Mouse (Mus musculus): ENCODE results near the gene Ccnd3. TPM values are rescaled to one million over a fixed set of nuclear protein-coding genes. Genes with fewer than 3 reads are reported as not detected.
A peak's percentile ranks its signal among the peaks of the same experiment; 100 is the strongest.

The Ccnd3 gene
- polyA plus RNA-seq, 1 experiment from 2014 or later, result 180 TPM

- peak overlapping the region; percentile 50 for H3K27ac ChIP-seq (ENCODE audit: low read depth, low read length)
- no peak for TF ChIP-seq CTCF (IDR thresholded peaks at IDR 0.05; ENCODE audit: low read depth)
- 0 out of 2 replicates have a peak overlapping the region, but pooled peaks have one; percentile 9 for H3K4me2 ChIP-seq (replicated peaks; ENCODE audit: low read depth)
- H3K27me3 ChIP-seq (replicated peaks; ENCODE audit: control insufficient read depth, insufficient read depth, low read length), result no peaks in the 10 kb centered on the region
- H3K4me1 ChIP-seq (replicated peaks; ENCODE audit: control insufficient read depth, insufficient read depth, low read length), result peaks cover 14% of the 10 kb centered on the region
- WGBS, result 27% methylated on average over 9 of the region's 9 CpGs
- ATAC-seq, result peak; percentile 11
- peaks cover 8% of the 10 kb centered on the region; the same call in 1 of the 2 replicates for H3K36me3 ChIP-seq (ENCODE audit: control insufficient read depth, insufficient read depth)
- no peak overlapping the region for H3K4me3 ChIP-seq (ENCODE audit: low read depth, low read length)
- H3K9me3 ChIP-seq (ENCODE audit: control insufficient read depth), result no peaks in the 10 kb centered on the region
- no peak overlapping the region for H3K9ac ChIP-seq (ENCODE audit: low read depth, low read length)
These were observed 42.0 kb upstream of the Ccnd3 start for GRCm38 (mm10) chr17:47462728-47463388.

GRCm38 (mm10) chr17:47464248-47464965 is 40.4 kb upstream of the Ccnd3 start:
- no peak overlapping the region for H3K4me3 ChIP-seq (ENCODE audit: low read depth, low read length)
- peaks cover 14% of the 10 kb centered on the region for H3K4me1 ChIP-seq (replicated peaks; ENCODE audit: control insufficient read depth, insufficient read depth, low read length)
- no peak overlapping the region for H3K9ac ChIP-seq (ENCODE audit: low read depth, low read length)
- WGBS, result 27% methylated on average over 12 of the region's 12 CpGs
- peak overlapping the region; percentile 40; the same call in 1 of the 2 replicates for H3K4me2 ChIP-seq (replicated peaks; ENCODE audit: low read depth)
- H3K9me3 ChIP-seq (ENCODE audit: control insufficient read depth), result no peaks in the 10 kb centered on the region
- H3K36me3 ChIP-seq (ENCODE audit: control insufficient read depth, insufficient read depth), result peaks cover 23% of the 10 kb centered on the region; the same call in 1 of the 2 replicates
- H3K27ac ChIP-seq (ENCODE audit: low read depth, low read length), result peak overlapping the region; percentile 62
- TF ChIP-seq CTCF (IDR thresholded peaks at IDR 0.05; ENCODE audit: low read depth), result no peak
- ATAC-seq, result peak; percentile 43
- H3K27me3 ChIP-seq (replicated peaks; ENCODE audit: control insufficient read depth, insufficient read depth, low read length), result no peaks in the 10 kb centered on the region

- 69% methylated on average over 11 of the region's 11 CpGs for whole genome bisulfite sequencing
- Histone ChIP-seq H3K4me1 (replicated peaks; ENCODE audit: control insufficient read depth, insufficient read depth, low read length) (peaks cover 14% of the 10 kb centered on the region), H3K27me3 (replicated peaks; ENCODE audit: control insufficient read depth, insufficient read depth, low read length) (no peaks in the 10 kb centered on the region), H3K9ac (ENCODE audit: low read depth, low read length) (no peak overlapping the region), H3K4me3 (ENCODE audit: low read depth, low read length) (no peak overlapping the region), H3K9me3 (ENCODE audit: control insufficient read depth) (no peaks in the 10 kb centered on the region), H3K36me3 (ENCODE audit: control insufficient read depth, insufficient read depth) (peaks cover 29% of the 10 kb centered on the region; the same call in 1 of the 2 replicates), H3K4me2 (replicated peaks; ENCODE audit: low read depth) (no peak overlapping the region), H3K27ac (ENCODE audit: low read depth, low read length) (no peak overlapping the region)
- no peak for ATAC-seq
- no peak for TF ChIP-seq CTCF (IDR thresholded peaks at IDR 0.05; ENCODE audit: low read depth)
These were observed 39.8 kb upstream of the Ccnd3 start for GRCm38 (mm10) chr17:47465016-47465415.

- ATAC-seq, result no peak
- H3K4me3 ChIP-seq (ENCODE audit: low read depth, low read length), result no peak overlapping the region
- 46% methylated on average over 8 of the region's 9 CpGs for WGBS
- TF ChIP-seq CTCF (IDR thresholded peaks at IDR 0.05; ENCODE audit: low read depth), result no peak
- H3K9me3 ChIP-seq (ENCODE audit: control insufficient read depth), result no peaks in the 10 kb centered on the region
- H3K27me3 ChIP-seq (replicated peaks; ENCODE audit: control insufficient read depth, insufficient read depth, low read length), result no peaks in the 10 kb centered on the region
- peaks cover 34% of the 10 kb centered on the region; the same call in 1 of the 2 replicates for H3K36me3 ChIP-seq (ENCODE audit: control insufficient read depth, insufficient read depth)
- H3K4me2 ChIP-seq (replicated peaks; ENCODE audit: low read depth), result no peak overlapping the region
- peaks cover 11% of the 10 kb centered on the region for H3K4me1 ChIP-seq (replicated peaks; ENCODE audit: control insufficient read depth, insufficient read depth, low read length)
- H3K27ac ChIP-seq (ENCODE audit: low read depth, low read length), result no peak overlapping the region
- no peak overlapping the region for H3K9ac ChIP-seq (ENCODE audit: low read depth, low read length)
These were observed 38.6 kb upstream of the Ccnd3 start for GRCm38 (mm10) chr17:47466284-47466683.

GRCm38 (mm10) chr17:47467659-47468058 is 37.2 kb upstream of the Ccnd3 start:
- H3K36me3 ChIP-seq (ENCODE audit: control insufficient read depth, insufficient read depth), result peaks cover 34% of the 10 kb centered on the region; the same call in 1 of the 2 replicates
- no peak for ATAC-seq
- no peak overlapping the region for H3K27ac ChIP-seq (ENCODE audit: low read depth, low read length)
- peaks cover 5% of the 10 kb centered on the region; the same call in 1 of the 2 replicates for H3K4me1 ChIP-seq (replicated peaks; ENCODE audit: control insufficient read depth, insufficient read depth, low read length)
- no peaks in the 10 kb centered on the region for H3K9me3 ChIP-seq (ENCODE audit: control insufficient read depth)
- TF ChIP-seq CTCF (IDR thresholded peaks at IDR 0.05; ENCODE audit: low read depth), result no peak
- no peaks in the 10 kb centered on the region for H3K27me3 ChIP-seq (replicated peaks; ENCODE audit: control insufficient read depth, insufficient read depth, low read length)
- no peak overlapping the region for H3K4me3 ChIP-seq (ENCODE audit: low read depth, low read length)
- WGBS, result 77% methylated on average over 11 of the region's 11 CpGs
- H3K9ac ChIP-seq (ENCODE audit: low read depth, low read length), result no peak overlapping the region
- no peak overlapping the region for H3K4me2 ChIP-seq (replicated peaks; ENCODE audit: low read depth)

- no peak for ATAC-seq
- peaks cover 34% of the 10 kb centered on the region; the same call in 1 of the 2 replicates for H3K36me3 ChIP-seq (ENCODE audit: control insufficient read depth, insufficient read depth)
- H3K4me3 ChIP-seq (ENCODE audit: low read depth, low read length), result no peak overlapping the region
- H3K9ac ChIP-seq (ENCODE audit: low read depth, low read length), result no peak overlapping the region
- no peak overlapping the region for H3K27ac ChIP-seq (ENCODE audit: low read depth, low read length)
- TF ChIP-seq CTCF (IDR thresholded peaks at IDR 0.05; ENCODE audit: low read depth), result no peak
- peak overlapping the region; percentile 37; the same call in 1 of the 2 replicates for H3K4me2 ChIP-seq (replicated peaks; ENCODE audit: low read depth)
- 46% methylated on average over 14 of the region's 14 CpGs for WGBS
- H3K9me3 ChIP-seq (ENCODE audit: control insufficient read depth), result no peaks in the 10 kb centered on the region
- no peaks in the 10 kb centered on the region for H3K27me3 ChIP-seq (replicated peaks; ENCODE audit: control insufficient read depth, insufficient read depth, low read length)
- H3K4me1 ChIP-seq (replicated peaks; ENCODE audit: control insufficient read depth, insufficient read depth, low read length), result peaks cover 5% of the 10 kb centered on the region; the same call in 1 of the 2 replicates
These were observed 36.8 kb upstream of the Ccnd3 start for GRCm38 (mm10) chr17:47468063-47468462.
